Mouse (Mus musculus): ENCODE measurements around the gene Fchsd2. TPM values are rescaled to one million over a fixed set of nuclear protein-coding genes. Genes with fewer than 3 reads are reported as not detected.

The Fchsd2 gene
- polyA plus RNA-seq, 1 experiment = 24.9 TPM

DNA sequence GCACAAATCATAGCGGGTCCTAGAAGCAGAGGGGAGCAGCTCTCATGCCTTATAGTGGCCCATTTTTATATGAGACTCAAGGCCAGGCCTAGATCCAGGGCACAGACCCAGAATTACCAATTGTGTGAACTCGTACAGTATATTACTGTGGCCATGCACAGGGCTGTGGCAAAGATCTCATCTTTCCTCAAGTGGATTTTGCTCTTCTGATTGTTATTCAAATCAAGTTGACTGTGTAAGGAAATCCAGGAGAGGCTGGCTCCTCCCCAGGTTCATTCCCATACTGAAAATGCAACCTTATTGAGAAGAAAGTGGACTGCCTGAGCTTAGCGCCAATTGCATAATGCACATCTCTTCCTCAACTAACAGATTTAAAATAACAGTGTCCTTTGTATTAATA is 190.1 kb downstream of the Fchsd2 start:
- Histone ChIP-seq H3K4me1 (ENCODE audit: control insufficient read depth, insufficient read depth, low read length) (no peaks in the 10 kb centered on the region), H3K36me3 (ENCODE audit: control insufficient read depth, insufficient read depth, low read length, poor library complexity, severe bottlenecking) (peaks cover 2% of the 10 kb centered on the region), H3K27me3 (ENCODE audit: control insufficient read depth, insufficient read depth, low read length, poor library complexity, severe bottlenecking) (no peaks in the 10 kb centered on the region), H3K4me3 (ENCODE audit: low read depth, low read length) (no peak overlapping the region), H3K9ac (ENCODE audit: low read depth, poor library complexity, severe bottlenecking) (no peak overlapping the region), H3K27ac (ENCODE audit: insufficient read depth, low read length) (no peak overlapping the region), H3K9me3 (replicated peaks; ENCODE audit: control insufficient read depth, insufficient read depth, low read length, poor library complexity, severe bottlenecking) (no peaks in the 10 kb centered on the region)
- TF ChIP-seq POLR2A (IDR thresholded peaks at IDR 0.05; ENCODE audit: insufficient read depth, low read length) = no peak
- TF ChIP-seq EP300 (IDR thresholded peaks at IDR 0.05; ENCODE audit: insufficient read depth, low read depth, low read length) = no peak

DNA sequence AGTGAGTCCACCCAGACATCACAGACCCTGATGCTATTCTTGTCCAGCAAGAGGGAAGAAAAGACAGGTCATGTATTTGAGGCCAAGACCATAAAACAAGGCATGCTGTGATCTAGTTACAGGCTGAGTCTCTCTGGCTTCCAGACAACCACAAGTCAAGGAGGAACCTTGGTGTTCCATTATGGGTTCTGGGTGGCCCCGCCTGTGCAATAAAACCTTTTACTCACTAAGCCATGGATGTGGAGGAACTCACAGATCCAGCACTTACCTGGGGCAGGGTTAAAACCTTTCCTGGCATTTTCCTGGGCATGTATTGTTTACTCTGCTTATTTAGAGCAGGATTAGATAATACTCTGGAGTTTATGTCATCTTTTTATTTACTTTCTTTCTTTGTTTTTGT is 191.8 kb downstream of the Fchsd2 start:
- no peak overlapping the region for H3K4me3 ChIP-seq (ENCODE audit: low read depth, low read length)
- no peak overlapping the region for H3K9ac ChIP-seq (ENCODE audit: low read depth, poor library complexity, severe bottlenecking)
- TF ChIP-seq EP300 (IDR thresholded peaks at IDR 0.05; ENCODE audit: insufficient read depth, low read depth, low read length) (no peak), CTCF (IDR thresholded peaks at IDR 0.05; ENCODE audit: low read depth, low read length) (no peak), POLR2A (IDR thresholded peaks at IDR 0.05; ENCODE audit: insufficient read depth, low read length) (no peak)
- H3K27me3 ChIP-seq (ENCODE audit: control insufficient read depth, insufficient read depth, low read length, poor library complexity, severe bottlenecking) = no peaks in the 10 kb centered on the region
- no peaks in the 10 kb centered on the region for H3K4me1 ChIP-seq (ENCODE audit: control insufficient read depth, insufficient read depth, low read length)
- no peaks in the 10 kb centered on the region for H3K9me3 ChIP-seq (replicated peaks; ENCODE audit: control insufficient read depth, insufficient read depth, low read length, poor library complexity, severe bottlenecking)
- H3K27ac ChIP-seq (ENCODE audit: insufficient read depth, low read length) = no peak overlapping the region
- H3K36me3 ChIP-seq (ENCODE audit: control insufficient read depth, insufficient read depth, low read length, poor library complexity, severe bottlenecking) = peaks cover 2% of the 10 kb centered on the region

DNA sequence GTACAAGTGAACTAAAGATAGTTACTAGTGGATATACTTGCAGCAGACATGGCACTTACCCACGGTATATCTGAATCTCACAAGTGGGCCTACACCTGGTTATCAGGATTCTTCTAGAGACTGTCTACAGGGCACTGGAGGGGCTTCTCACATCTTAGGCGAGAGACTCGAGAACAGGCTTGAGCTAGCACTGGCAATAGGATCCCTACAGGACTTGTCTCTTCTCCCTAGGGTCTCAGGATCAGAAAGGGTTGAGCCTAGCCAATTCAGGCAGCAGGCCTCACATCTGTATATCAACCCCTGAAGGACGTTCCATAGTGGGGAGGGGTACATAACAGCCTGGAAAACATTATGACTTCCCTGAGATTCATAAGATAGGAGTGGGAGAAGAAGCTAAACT is 194.2 kb downstream of the Fchsd2 start:
- no peaks in the 10 kb centered on the region for H3K9me3 ChIP-seq (replicated peaks; ENCODE audit: control insufficient read depth, insufficient read depth, low read length, poor library complexity, severe bottlenecking)
- no peak overlapping the region for H3K9ac ChIP-seq (ENCODE audit: low read depth, poor library complexity, severe bottlenecking)
- no peak overlapping the region for H3K4me3 ChIP-seq (ENCODE audit: low read depth, low read length)
- no peaks in the 10 kb centered on the region for H3K4me1 ChIP-seq (ENCODE audit: control insufficient read depth, insufficient read depth, low read length)
- H3K36me3 ChIP-seq (ENCODE audit: control insufficient read depth, insufficient read depth, low read length, poor library complexity, severe bottlenecking) = peaks cover 2% of the 10 kb centered on the region
- no peaks in the 10 kb centered on the region for H3K27me3 ChIP-seq (ENCODE audit: control insufficient read depth, insufficient read depth, low read length, poor library complexity, severe bottlenecking)
- H3K27ac ChIP-seq (ENCODE audit: insufficient read depth, low read length) = no peak overlapping the region
- TF ChIP-seq EP300 (IDR thresholded peaks at IDR 0.05; ENCODE audit: insufficient read depth, low read depth, low read length) = no peak
- TF ChIP-seq CTCF (IDR thresholded peaks at IDR 0.05; ENCODE audit: low read depth, low read length) = no peak
- TF ChIP-seq POLR2A (IDR thresholded peaks at IDR 0.05; ENCODE audit: insufficient read depth, low read length) = no peak

DNA sequence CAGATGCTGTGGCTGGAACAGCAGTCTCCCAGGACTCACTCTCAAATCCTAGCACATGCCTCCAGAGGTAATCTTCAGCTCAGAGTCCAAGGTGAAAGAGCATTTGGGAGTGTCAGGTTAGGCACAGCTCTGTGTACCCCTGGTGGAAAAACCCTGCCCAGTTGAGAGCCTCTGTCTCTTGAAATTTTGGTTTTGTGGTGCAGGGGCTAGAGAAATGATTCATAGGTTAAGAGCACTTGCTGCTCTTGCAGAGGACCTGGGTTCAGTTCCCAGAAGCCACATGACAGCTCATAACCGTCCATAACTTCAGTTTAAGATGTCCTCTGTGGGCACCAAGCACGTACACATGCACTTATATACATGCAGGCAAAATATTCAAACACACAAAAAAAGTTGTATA is 195.2 kb downstream of the Fchsd2 start:
- Histone ChIP-seq H3K4me3 (ENCODE audit: low read depth, low read length) (no peak overlapping the region), H3K4me1 (ENCODE audit: control insufficient read depth, insufficient read depth, low read length) (no peaks in the 10 kb centered on the region), H3K9me3 (replicated peaks; ENCODE audit: control insufficient read depth, insufficient read depth, low read length, poor library complexity, severe bottlenecking) (no peaks in the 10 kb centered on the region), H3K9ac (ENCODE audit: low read depth, poor library complexity, severe bottlenecking) (no peak overlapping the region), H3K27ac (ENCODE audit: insufficient read depth, low read length) (no peak overlapping the region), H3K27me3 (ENCODE audit: control insufficient read depth, insufficient read depth, low read length, poor library complexity, severe bottlenecking) (no peaks in the 10 kb centered on the region), H3K36me3 (ENCODE audit: control insufficient read depth, insufficient read depth, low read length, poor library complexity, severe bottlenecking) (peaks cover 2% of the 10 kb centered on the region)
- TF ChIP-seq POLR2A (IDR thresholded peaks at IDR 0.05; ENCODE audit: insufficient read depth, low read length) (no peak), EP300 (IDR thresholded peaks at IDR 0.05; ENCODE audit: insufficient read depth, low read depth, low read length) (no peak), CTCF (IDR thresholded peaks at IDR 0.05; ENCODE audit: low read depth, low read length) (no peak)

DNA sequence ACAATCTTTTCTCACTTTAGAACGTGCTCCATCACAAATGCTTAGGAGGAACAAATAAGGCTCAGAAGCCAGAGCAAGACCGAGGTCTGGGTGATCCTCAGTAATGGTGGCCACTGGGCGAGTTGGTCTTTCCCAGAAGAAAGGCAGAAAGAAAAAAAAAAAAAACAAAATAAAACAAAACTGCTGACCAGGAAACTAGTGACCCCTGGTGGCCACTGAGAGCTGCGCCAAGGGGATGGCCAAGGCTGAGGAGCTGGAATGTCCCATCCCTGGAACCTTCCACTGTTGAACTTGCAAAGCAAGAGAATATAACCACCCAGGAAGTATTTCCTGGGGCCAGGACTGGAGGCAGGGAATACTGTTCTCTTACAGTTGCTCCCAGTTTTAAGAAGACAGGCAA is 195.8 kb downstream of the Fchsd2 start:
- H3K27me3 ChIP-seq (ENCODE audit: control insufficient read depth, insufficient read depth, low read length, poor library complexity, severe bottlenecking) = no peaks in the 10 kb centered on the region
- H3K4me3 ChIP-seq (ENCODE audit: low read depth, low read length) = no peak overlapping the region
- peaks cover 2% of the 10 kb centered on the region for H3K36me3 ChIP-seq (ENCODE audit: control insufficient read depth, insufficient read depth, low read length, poor library complexity, severe bottlenecking)
- H3K9me3 ChIP-seq (replicated peaks; ENCODE audit: control insufficient read depth, insufficient read depth, low read length, poor library complexity, severe bottlenecking) = no peaks in the 10 kb centered on the region
- H3K27ac ChIP-seq (ENCODE audit: insufficient read depth, low read length) = no peak overlapping the region
- no peaks in the 10 kb centered on the region for H3K4me1 ChIP-seq (ENCODE audit: control insufficient read depth, insufficient read depth, low read length)
- TF ChIP-seq CTCF (IDR thresholded peaks at IDR 0.05; ENCODE audit: low read depth, low read length) (peak; percentile 67), POLR2A (IDR thresholded peaks at IDR 0.05; ENCODE audit: insufficient read depth, low read length) (no peak)
- no peak overlapping the region for H3K9ac ChIP-seq (ENCODE audit: low read depth, poor library complexity, severe bottlenecking)

DNA sequence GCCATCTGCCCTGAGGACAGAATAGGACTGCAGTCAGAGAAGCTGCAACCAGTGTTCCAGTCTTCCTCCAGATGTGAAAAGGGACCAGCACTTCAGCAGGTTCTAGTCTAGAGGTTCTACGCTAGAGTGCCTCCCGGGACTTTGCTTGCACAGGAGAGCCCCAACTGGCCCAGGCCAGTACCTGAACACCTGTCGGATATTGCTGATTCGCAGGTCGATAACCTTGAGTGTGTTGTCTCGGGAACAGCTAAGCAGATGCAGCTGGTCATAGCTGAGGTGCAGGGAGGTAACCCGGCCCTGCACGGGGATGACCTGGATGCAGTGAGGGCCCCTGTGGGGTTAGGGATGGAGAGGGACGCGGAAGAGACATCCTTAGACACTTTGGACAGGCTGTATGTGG is 197.7 kb downstream of the Fchsd2 start:
- no peaks in the 10 kb centered on the region; the same call in 1 of the 2 replicates for H3K36me3 ChIP-seq (ENCODE audit: control insufficient read depth, insufficient read depth, low read length, poor library complexity, severe bottlenecking)
- H3K4me3 ChIP-seq (ENCODE audit: low read depth, low read length) = no peak overlapping the region
- TF ChIP-seq EP300 (IDR thresholded peaks at IDR 0.05; ENCODE audit: insufficient read depth, low read depth, low read length) (no peak), CTCF (IDR thresholded peaks at IDR 0.05; ENCODE audit: low read depth, low read length) (no peak), POLR2A (IDR thresholded peaks at IDR 0.05; ENCODE audit: insufficient read depth, low read length) (no peak)
- H3K27ac ChIP-seq (ENCODE audit: insufficient read depth, low read length) = no peak overlapping the region
- no peak overlapping the region for H3K9ac ChIP-seq (ENCODE audit: low read depth, poor library complexity, severe bottlenecking)
- H3K9me3 ChIP-seq (replicated peaks; ENCODE audit: control insufficient read depth, insufficient read depth, low read length, poor library complexity, severe bottlenecking) = no peaks in the 10 kb centered on the region
- H3K27me3 ChIP-seq (ENCODE audit: control insufficient read depth, insufficient read depth, low read length, poor library complexity, severe bottlenecking) = no peaks in the 10 kb centered on the region
- peaks cover under 1% of the 10 kb centered on the region for H3K4me1 ChIP-seq (ENCODE audit: control insufficient read depth, insufficient read depth, low read length)
